Mouse (Mus musculus) midbrain, postnatal 0 days (tissue): ENCODE measurements around the gene Snd1. TPM values are rescaled to one million over a fixed set of nuclear protein-coding genes. Genes with fewer than 3 reads are reported as not detected.
A peak's percentile ranks its signal among the peaks of the same experiment; 100 is the strongest.

Experiments
- ATAC-seq: fragments of 200-750 bp; cut with Nextera tagmentation; 2 replicates; pipeline ENCODE4 v1.8.0; 2017; ENCODE audit warnings: moderate number of reproducible peaks, mild to moderate bottlenecking, moderate TSS enrichment, moderate library complexity; ENCODE audit not compliant: low FRiP score
- DNase-seq: peaks from one replicate; pipeline ENCODE4 v3.0.0-alpha.2; 2015; ENCODE audit warnings: low spot score
- H3K27ac ChIP-seq: fragments of 300-500 bp; sonication (generic); 2 replicates; pipeline ENCODE4 v1.5.1; 2014; ENCODE audit warnings: low read depth, mild to moderate bottlenecking, low read length, mixed read lengths
- H3K27me3 ChIP-seq: fragments of 300-500 bp; sonication (generic); 2 replicates; pipeline ENCODE4 v1.6.1; 2014; ENCODE audit warnings: low read length, control low read depth, mixed read lengths; ENCODE audit not compliant: insufficient read depth
- H3K36me3 ChIP-seq: fragments of 300-500 bp; sonication (generic); 2 replicates; pipeline ENCODE4 v1.6.1; 2014; ENCODE audit warnings: low read length, control low read depth, mixed read lengths; ENCODE audit not compliant: insufficient read depth
- H3K4me1 ChIP-seq: fragments of 300-500 bp; sonication (generic); 2 replicates; pipeline ENCODE4 v1.6.1; 2014; ENCODE audit warnings: mild to moderate bottlenecking, control low read depth, antibody characterized with exemption, low read length, mixed read lengths; ENCODE audit not compliant: insufficient read depth
- H3K4me2 ChIP-seq: fragments of 300-500 bp; sonication (generic); 2 replicates; pipeline ENCODE4 v1.6.1; 2014; ENCODE audit warnings: low read depth, mild to moderate bottlenecking, low read length, mixed read lengths; ENCODE audit not compliant: poor library complexity, severe bottlenecking
- H3K4me3 ChIP-seq: fragments of 300-500 bp; sonication (generic); 2 replicates; pipeline ENCODE4 v1.5.1; 2014; ENCODE audit warnings: low read depth, mild to moderate bottlenecking, low read length, moderate library complexity
- H3K9ac ChIP-seq: fragments of 300-500 bp; sonication (generic); replicated peaks from 2 replicates; pipeline ENCODE4 v1.6.1; 2014; ENCODE audit warnings: mild to moderate bottlenecking, low read length, moderate library complexity, mixed read lengths; ENCODE audit not compliant: poor library complexity, severe bottlenecking
- H3K9me3 ChIP-seq: fragments of 300-500 bp; sonication (generic); 2 replicates; pipeline ENCODE4 v1.6.1; 2016; ENCODE audit warnings: low read length, control low read depth
- CTCF ChIP-seq: IDR thresholded peaks from 2 replicates; pipeline ENCODE4 v1.5.1; 2016; ENCODE audit warnings: antibody characterized with exemption, mild to moderate bottlenecking
- WGBS: fragments of 180-500 bp; shearing (Covaris S2); extraction: QIAGEN DNeasy Blood & Tissue Kit; methylation state at CpG from one replicate; pipeline ENCODE4 v1.1.7; 2014; 5-methylcytosine and 5-hydroxymethylcytosine counted together
- polyA plus RNA-seq: library from polyadenylated mRNA; unstranded; fragments of >200 nt; fragmentation: Nextera tagmentation; extraction: Ambion mirVana; gene quantifications from 2 replicates; pipeline ENCODE4 v1.2.1, GENCODE M21; 2015
- total RNA-seq: library from RNA; depleted of rRNA; stranded (reverse); fragments of >200 nt; gene quantifications from 2 replicates; pipeline ENCODE4 v1.2.3, GENCODE M21; 2014

The Snd1 gene
- total and polyA plus RNA-seq, 2 experiments from 2014 or later, result 70.6 to 81.1 TPM

DNA sequence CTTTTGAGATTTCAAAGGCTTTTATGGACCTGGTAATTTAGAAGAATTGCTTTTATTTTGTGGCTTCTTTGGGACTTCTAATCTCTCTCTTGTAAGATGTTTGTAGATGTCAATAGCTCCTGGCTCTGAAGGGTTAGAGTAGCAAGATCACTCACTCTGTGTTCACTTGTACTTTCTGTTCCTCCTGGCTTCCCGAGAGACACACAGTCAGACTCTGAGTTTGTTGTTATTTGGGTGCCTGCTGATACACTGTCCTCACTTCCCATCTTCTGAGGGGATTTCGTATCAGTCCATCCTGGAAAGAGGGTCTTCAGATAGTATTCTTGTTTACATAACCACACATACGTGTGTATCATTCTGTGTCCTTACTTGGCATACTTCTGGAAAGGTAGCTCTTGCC lies 148.0 kb downstream of the Snd1 start:
- ATAC-seq (no peak), DNase-seq (no peak)
- Histone ChIP-seq H3K27me3 (no peaks in the 10 kb centered on the region), H3K4me1 (0 out of 2 replicates have a peak, but pooled peaks cover 7% of the 10 kb centered on the region), H3K9me3 (no peaks in the 10 kb centered on the region), H3K9ac (no peak overlapping the region), H3K4me3 (no peak overlapping the region), H3K36me3 (no peaks in the 10 kb centered on the region), H3K4me2 (no peak overlapping the region), H3K27ac (no peak overlapping the region)
- TF ChIP-seq CTCF, result no peak
- WGBS, result 90% methylated on average over 3 of the region's 3 CpGs

- ATAC-seq (peak; percentile 66; the same call in 1 of the 2 replicates), DNase-seq (no peak)
- Histone ChIP-seq H3K4me2 (no peak overlapping the region), H3K27ac (no peak overlapping the region), H3K36me3 (no peaks in the 10 kb centered on the region), H3K4me3 (no peak overlapping the region), H3K9me3 (no peaks in the 10 kb centered on the region), H3K4me1 (no peaks in the 10 kb centered on the region), H3K9ac (no peak overlapping the region), H3K27me3 (no peaks in the 10 kb centered on the region)
- WGBS, result 31% methylated on average over 1 of the region's 1 CpGs
- TF ChIP-seq CTCF, result no peak
These were observed 153.5 kb downstream of the Snd1 start for GRCm38 (mm10) chr6:28628408-28628807.

GRCm38 (mm10) chr6:28629866-28630265 lies 154.9 kb downstream of the Snd1 start:
- Histone ChIP-seq H3K4me3 (no peak overlapping the region), H3K4me2 (no peak overlapping the region), H3K27ac (no peak overlapping the region), H3K4me1 (no peaks in the 10 kb centered on the region), H3K27me3 (no peaks in the 10 kb centered on the region), H3K9me3 (no peaks in the 10 kb centered on the region), H3K9ac (no peak overlapping the region), H3K36me3 (no peaks in the 10 kb centered on the region)
- DNase-seq (no peak), ATAC-seq (no peak)
- 59% methylated on average over 2 of the region's 2 CpGs for WGBS
- no peak for TF ChIP-seq CTCF

DNA sequence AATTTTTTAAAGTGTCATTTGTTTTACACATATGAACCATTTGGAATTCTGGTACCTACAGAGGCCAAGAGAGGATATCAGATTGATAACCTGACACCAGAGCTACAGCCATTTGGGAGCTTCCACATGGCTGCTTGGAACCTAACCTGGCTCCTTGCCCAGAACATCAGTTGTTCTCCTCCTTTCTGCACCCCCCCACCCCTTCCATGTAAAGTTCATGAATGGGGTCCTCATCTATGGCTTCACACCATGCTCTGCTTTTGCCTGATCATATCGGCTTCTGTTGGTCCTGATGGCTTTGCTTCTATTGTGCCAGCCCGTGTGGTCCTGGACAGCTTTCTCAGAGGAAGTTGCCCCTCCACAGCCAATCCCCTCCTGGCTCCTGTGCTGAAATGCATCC lies 156.0 kb downstream of the Snd1 start:
- no peak for ATAC-seq
- Histone ChIP-seq H3K4me2 (no peak overlapping the region), H3K4me1 (no peaks in the 10 kb centered on the region), H3K4me3 (no peak overlapping the region), H3K27me3 (no peaks in the 10 kb centered on the region), H3K9ac (no peak overlapping the region), H3K36me3 (no peaks in the 10 kb centered on the region), H3K9me3 (no peaks in the 10 kb centered on the region), H3K27ac (no peak overlapping the region)
- 79% methylated on average over 2 of the region's 2 CpGs for whole genome bisulfite sequencing
- no peak for TF ChIP-seq CTCF
- DNase-seq, result no peak

GRCm38 (mm10) chr6:28633120-28633519 lies 158.2 kb downstream of the Snd1 start:
- H3K4me3 ChIP-seq, result no peak overlapping the region
- H3K36me3 ChIP-seq, result no peaks in the 10 kb centered on the region
- H3K4me1 ChIP-seq, result no peaks in the 10 kb centered on the region
- no peak for TF ChIP-seq CTCF
- H3K9ac ChIP-seq, result no peak overlapping the region
- DNase-seq (peak; percentile 69), ATAC-seq (no peak)
- H3K27ac ChIP-seq, result no peak overlapping the region
- no peaks in the 10 kb centered on the region for H3K27me3 ChIP-seq
- WGBS, result 40% methylated on average over 2 of the region's 2 CpGs
- no peak overlapping the region for H3K4me2 ChIP-seq
- H3K9me3 ChIP-seq, result no peaks in the 10 kb centered on the region

- WGBS, result 52% methylated on average over 3 of the region's 3 CpGs
- Histone ChIP-seq H3K9ac (no peak overlapping the region), H3K9me3 (no peaks in the 10 kb centered on the region), H3K4me2 (no peak overlapping the region), H3K4me3 (no peak overlapping the region), H3K27ac (no peak overlapping the region; the same call in 1 of the 2 replicates), H3K27me3 (no peaks in the 10 kb centered on the region), H3K4me1 (no peaks in the 10 kb centered on the region), H3K36me3 (no peaks in the 10 kb centered on the region)
- DNase-seq (no peak), ATAC-seq (no peak)
- TF ChIP-seq CTCF, result no peak
These were observed 158.7 kb downstream of the Snd1 start for GRCm38 (mm10) chr6:28633656-28634055.
